Mouse (Mus musculus) urinary bladder, postnatal 4 days (tissue): ENCODE data around the gene Dhrs3.

Experiments used
- DNase-seq, 2 experiments: peaks; one replicate each; pipeline ENCODE4 v3.0.0; 2021 to 2022; ENCODE audit warnings: low spot score in 2 of 2

Dhrs3 gene

GRCm38 (mm10) chr4:144892133-144892936 lies at the start of gene Dhrs3:
Dhrs3 (plus strand) TSS chr4:144892827.
- peak; percentile 88 to 91 for DNase-seq

- DNase-seq = no peak
Observed at GRCm38 (mm10) chr4:144861756-144862505, 30.7 kb upstream of the Dhrs3 start.

- no peak for DNase-seq
Observed at GRCm38 (mm10) chr4:144867926-144868325, 24.7 kb upstream of the Dhrs3 start.

GRCm38 (mm10) chr4:144868584-144868983 lies 24.0 kb upstream of the Dhrs3 start:
- no peak for DNase-seq

- no peak for DNase-seq
Observed at GRCm38 (mm10) chr4:144872905-144873304, 19.7 kb upstream of the Dhrs3 start.

GRCm38 (mm10) chr4:144875576-144876093 lies 17.0 kb upstream of the Dhrs3 start:
- no peak for DNase-seq

- no peak for DNase-seq
Observed at GRCm38 (mm10) chr4:144879549-144879948, 13.1 kb upstream of the Dhrs3 start.

- peak in 1 of 2 experiments; percentile 8 for DNase-seq
Observed at GRCm38 (mm10) chr4:144881376-144881775, 11.3 kb upstream of the Dhrs3 start.

- no peak for DNase-seq
Observed at GRCm38 (mm10) chr4:144882881-144883331, 9.7 kb upstream of the Dhrs3 start.

- DNase-seq = no peak
Observed at GRCm38 (mm10) chr4:144886460-144886859, 6.2 kb upstream of the Dhrs3 start.

GRCm38 (mm10) chr4:144888750-144889149 lies 3.9 kb upstream of the Dhrs3 start:
- no peak for DNase-seq

- DNase-seq = no peak
Observed at GRCm38 (mm10) chr4:144889505-144890301, 2.9 kb upstream of the Dhrs3 start.

GRCm38 (mm10) chr4:144890690-144891120 lies 1.9 kb upstream of the Dhrs3 start:
- peak in 1 of 2 experiments; percentile 57 for DNase-seq

- DNase-seq = peak; percentile 72 to 76
Observed at GRCm38 (mm10) chr4:144891121-144891711, 1.4 kb upstream of the Dhrs3 start.

GRCm38 (mm10) chr4:144891743-144892132 lies 889 bp upstream of the Dhrs3 start:
- DNase-seq = no peak

GRCm38 (mm10) chr4:144892937-144893272 lies 278 bp downstream of the Dhrs3 start:
- DNase-seq = no peak

GRCm38 (mm10) chr4:144893561-144894486 lies 1.2 kb downstream of the Dhrs3 start:
- DNase-seq = peak; percentile 36 to 69

GRCm38 (mm10) chr4:144894487-144895210 lies 2.0 kb downstream of the Dhrs3 start:
- DNase-seq = peak in 1 of 2 experiments; percentile 50

- DNase-seq = no peak
Observed at GRCm38 (mm10) chr4:144895211-144895590, 2.6 kb downstream of the Dhrs3 start.

GRCm38 (mm10) chr4:144896321-144896720 lies 3.7 kb downstream of the Dhrs3 start:
- peak in 1 of 2 experiments; percentile 65 for DNase-seq
